Mouse (Mus musculus): ENCODE measurements around the gene Folr2.

DNA sequence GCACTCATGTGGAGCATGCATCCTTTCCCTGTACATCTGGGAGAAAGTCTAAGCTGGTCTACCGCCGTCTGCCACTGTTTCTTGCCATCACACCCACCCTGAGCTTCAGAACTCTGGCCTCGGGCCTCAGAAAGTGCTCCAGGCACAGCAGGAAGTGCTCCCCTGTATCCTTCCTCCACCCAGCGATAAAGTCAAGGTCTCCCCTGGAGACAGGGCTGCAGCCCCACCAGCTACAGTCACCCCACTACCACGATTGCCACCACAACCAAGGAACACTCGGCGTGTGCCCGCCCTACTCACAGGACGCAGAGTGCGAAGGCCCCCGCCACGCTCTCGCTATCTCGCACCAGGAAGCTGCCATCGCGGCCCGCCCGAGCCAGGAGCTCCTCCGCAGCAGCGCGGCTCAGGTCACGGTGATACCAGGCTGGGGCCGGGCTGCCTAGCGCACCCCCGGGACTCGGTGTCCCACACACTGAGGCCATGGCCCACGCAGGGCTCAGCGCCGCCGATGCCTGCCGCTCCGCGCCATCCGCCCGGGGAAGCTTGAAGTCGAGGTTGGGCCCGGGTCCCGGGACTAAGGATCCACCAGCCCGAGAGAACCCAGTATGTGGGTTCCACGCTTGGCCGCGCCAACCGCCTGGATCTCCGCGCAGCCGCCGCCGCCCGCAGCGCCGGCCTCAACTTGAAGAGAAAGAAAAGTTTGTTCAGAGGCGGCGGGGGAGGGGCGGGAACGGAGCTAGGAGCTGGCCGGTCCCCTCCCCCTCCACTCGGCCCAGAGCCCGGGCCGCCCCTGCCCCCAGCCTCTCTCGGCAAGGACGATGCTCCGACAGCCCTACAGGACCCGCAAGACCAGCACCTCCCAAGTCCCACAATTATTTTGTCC is 20.5 kb downstream of the Folr2 start:
- no peak for TF ChIP-seq POLR2A (IDR thresholded peaks at IDR 0.05; ENCODE audit: borderline replicate concordance, insufficient read depth, low read length)
- no peak for TF ChIP-seq CTCF (IDR thresholded peaks at IDR 0.05; ENCODE audit: borderline replicate concordance, insufficient read depth, low read depth, low read length)

Measured in cerebellum, adult 2 months (tissue).